Mouse (Mus musculus) stomach, postnatal 0 days (tissue): ENCODE results near the gene Cyb561d2.

Experiments
- CTCF ChIP-seq: IDR thresholded peaks from 2 replicates; pipeline ENCODE4 v1.5.1; 2016; ENCODE audit warnings: antibody characterized with exemption, low read depth, mild to moderate bottlenecking, moderate library complexity
- EP300 ChIP-seq: optimal IDR thresholded peaks from 2 replicates; pipeline ENCODE3; 2016; ENCODE audit warnings: antibody characterized with exemption

GRCm38 (mm10) chr9:107552690-107553393 lies 10.8 kb upstream of the Cyb561d2 start:
- TF ChIP-seq EP300, result no peak
- TF ChIP-seq CTCF, result no peak
